Mouse (Mus musculus) neural tube, embryonic 15.5 days (tissue): ENCODE results near the gene C2cd2. TPM values are rescaled to one million over a fixed set of nuclear protein-coding genes. Genes with fewer than 3 reads are reported as not detected.
"Not testable (repeated sequence)": the region's sequence is repeated elsewhere in the genome, so short reads cannot be mapped to it uniquely, and the experiment has no call there.

Experiments used
- ATAC-seq: fragments of 200-750 bp; cut with Nextera tagmentation; 2 replicates; pipeline ENCODE4 v1.8.0; 2017; ENCODE audit warnings: mild to moderate bottlenecking, moderate TSS enrichment, moderate library complexity; ENCODE audit not compliant: low FRiP score
- H3K27ac ChIP-seq: fragments of 300-500 bp; sonication (generic); replicated peaks from 2 replicates; pipeline ENCODE4 v1.5.1; 2015; ENCODE audit warnings: mild to moderate bottlenecking, inconsistent platforms
- H3K27me3 ChIP-seq: fragments of 300-500 bp; sonication (generic); replicated peaks from 2 replicates; pipeline ENCODE4 v1.6.1; 2015; ENCODE audit warnings: inconsistent platforms
- H3K36me3 ChIP-seq: fragments of 300-500 bp; sonication (generic); 2 replicates; pipeline ENCODE4 v1.6.1; 2015; ENCODE audit warnings: inconsistent platforms
- H3K4me1 ChIP-seq: fragments of 300-500 bp; sonication (generic); 2 replicates; pipeline ENCODE4 v1.6.1; 2015; ENCODE audit warnings: inconsistent platforms
- H3K4me2 ChIP-seq: fragments of 300-500 bp; sonication (generic); 2 replicates; pipeline ENCODE4 v1.6.1; 2015; ENCODE audit warnings: inconsistent platforms, mild to moderate bottlenecking, moderate library complexity
- H3K4me3 ChIP-seq: fragments of 300-500 bp; sonication (generic); replicated peaks from 2 replicates; pipeline ENCODE4 v1.5.1; 2015; ENCODE audit warnings: mild to moderate bottlenecking, inconsistent platforms
- H3K9ac ChIP-seq: fragments of 300-500 bp; sonication (generic); replicated peaks from 2 replicates; pipeline ENCODE4 v1.6.1; 2015; ENCODE audit warnings: mild to moderate bottlenecking, inconsistent platforms
- H3K9me3 ChIP-seq: fragments of 300-500 bp; sonication (generic); replicated peaks from 2 replicates; pipeline ENCODE4 v1.6.1; 2016; ENCODE audit warnings: inconsistent platforms
- WGBS: fragments of 180-500 bp; shearing (Covaris S2); methylation state at CpG from one replicate; pipeline ENCODE4 v1.1.7; 2015; ENCODE audit warnings: mixed read lengths; 5-methylcytosine and 5-hydroxymethylcytosine counted together
- polyA plus RNA-seq: library from polyadenylated mRNA; unstranded; fragments of >200 nt; fragmentation: Nextera tagmentation; extraction: Ambion mirVana; gene quantifications from 2 replicates; pipeline ENCODE4 v1.2.1, GENCODE M21; 2015

C2cd2 gene
- polyA plus RNA-seq: 18.4 and 20.6 TPM in 2 replicates

DNA sequence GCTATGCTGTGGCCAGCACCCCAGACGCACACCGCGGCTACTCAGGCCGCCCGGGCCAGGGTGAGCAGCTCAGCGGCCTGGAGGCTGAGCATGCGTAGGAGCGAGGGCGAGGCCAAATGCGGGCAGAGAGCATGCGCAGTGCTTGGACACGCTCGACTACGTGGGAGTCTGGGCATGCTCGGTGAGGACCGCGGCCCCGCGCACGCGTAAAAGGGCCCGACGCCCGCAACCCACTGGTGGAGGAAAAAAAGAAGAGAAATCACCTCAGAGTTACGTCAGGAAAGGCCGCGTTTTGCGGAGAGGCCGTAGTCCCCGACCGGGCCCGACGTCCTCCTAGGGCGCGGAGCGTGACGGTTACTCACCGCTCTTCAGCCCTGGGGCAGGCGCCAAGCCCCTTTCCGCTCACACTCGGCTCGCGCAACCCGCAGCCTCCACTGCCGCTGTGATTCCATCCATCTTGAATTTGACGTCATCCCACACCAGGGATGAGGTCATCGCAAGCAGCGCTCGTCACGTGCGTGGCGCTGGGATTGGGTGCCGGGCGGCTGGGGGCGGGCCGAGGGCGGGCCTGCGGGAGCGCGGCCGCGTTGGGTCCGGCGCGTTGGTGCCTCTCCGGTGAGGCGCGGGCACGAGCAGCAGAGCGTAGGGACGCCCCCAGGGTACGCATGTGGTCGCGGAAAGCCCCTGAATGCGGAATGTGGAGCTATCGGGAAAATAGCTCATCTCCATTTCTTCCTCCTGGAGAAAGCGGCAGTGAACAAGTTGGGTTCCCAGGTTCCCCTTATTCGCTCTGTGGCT lies at the start of gene C2cd2, which contains the start of gene Zbtb21:
Gene C2cd2, minus strand, starts transcription at position 448 of the 798 bp plus-strand sequence.
Gene Zbtb21, minus strand, starts transcription at position 472 of the 798 bp plus-strand sequence.
- Histone ChIP-seq H3K9me3 (no peaks in the 10 kb centered on the region), H3K4me2 (peak within 1 kb of the TSS; percentile 89), H3K9ac (peak within 1 kb of the TSS; percentile 94), H3K4me1 (peaks cover 20% of the 10 kb centered on the region), H3K36me3 (no peaks in the 10 kb centered on the region), H3K27ac (peak within 1 kb of the TSS; percentile 99), H3K4me3 (peak within 1 kb of the TSS; percentile 76), H3K27me3 (no peaks in the 10 kb centered on the region)
- ATAC-seq: peak; percentile 99
- under 1% methylated on average over 78 of the region's 78 CpGs for WGBS

DNA sequence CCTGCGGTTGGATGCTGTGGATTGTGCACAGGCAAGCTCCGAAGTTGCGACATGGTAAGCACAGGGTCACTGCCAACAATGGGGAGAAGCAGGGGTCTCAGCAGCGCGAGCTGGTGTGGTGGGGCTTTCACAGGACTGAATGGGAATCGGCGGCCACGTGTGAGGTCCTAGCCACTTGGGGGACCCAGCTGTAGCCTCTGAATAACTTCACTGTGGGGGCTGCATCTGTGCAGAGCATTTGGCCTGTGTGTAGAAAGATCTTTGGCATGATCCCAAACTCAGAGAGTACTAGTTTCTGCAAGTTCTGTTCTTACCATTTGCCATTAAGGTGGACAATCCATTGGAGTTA lies 35.0 kb upstream of the C2cd2 start:
- Histone ChIP-seq H3K9ac (peak overlapping the region; percentile 43), H3K27ac (peak overlapping the region; percentile 76; the same call in 1 of the 2 replicates), H3K4me2 (peak overlapping the region; percentile 86), H3K4me3 (peak overlapping the region; percentile 58), H3K4me1 (peaks cover 18% of the 10 kb centered on the region)
- peak; percentile 83 for ATAC-seq
- not testable (repeated sequence) for H3K27me3 ChIP-seq, H3K9me3 ChIP-seq, H3K36me3 ChIP-seq
- WGBS: 0% methylated on average over 8 of the region's 8 CpGs

DNA sequence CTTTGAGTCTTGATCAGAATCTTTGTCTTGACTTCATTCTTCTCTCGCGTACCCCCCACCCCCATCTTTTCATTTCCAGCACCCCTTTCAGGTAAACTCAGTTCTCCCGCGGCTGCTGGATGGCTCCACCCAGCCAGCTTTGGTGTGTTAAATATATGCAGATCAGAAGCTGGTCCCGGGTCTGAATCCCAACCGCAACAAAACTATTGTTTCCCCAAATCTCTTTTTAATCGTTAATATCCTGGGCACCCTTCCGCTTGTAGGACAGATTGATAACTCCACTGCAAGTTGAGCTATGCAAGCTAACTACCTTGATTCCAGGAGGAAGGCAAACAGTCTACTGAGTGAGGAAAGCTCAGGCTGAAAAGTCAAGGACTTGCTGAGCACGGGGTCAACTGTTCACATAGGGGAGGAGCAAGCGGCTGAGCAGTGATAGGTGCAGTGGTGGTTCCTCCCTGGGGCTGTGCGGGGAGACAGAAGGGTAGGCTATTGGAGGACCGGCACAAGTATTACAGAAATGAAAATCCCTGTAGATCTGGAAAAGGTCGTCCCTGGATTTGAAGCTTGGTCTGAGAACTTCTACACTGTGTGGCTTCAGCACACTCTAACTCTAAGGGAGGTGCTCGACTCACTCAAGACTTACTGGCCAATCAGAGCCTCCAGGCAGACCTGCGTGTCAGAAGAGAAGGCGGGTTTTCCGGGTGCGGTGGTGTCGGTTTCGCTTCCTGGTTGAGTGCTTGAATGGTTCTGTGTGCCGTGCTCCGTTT lies 34.4 kb upstream of the C2cd2 start, which contains the start of gene B230307C23Rik:
Gene B230307C23Rik, plus strand, starts transcription at position 700 of the 767 bp plus-strand sequence.
- peak; percentile 97 for ATAC-seq
- H3K27ac ChIP-seq: peak within 1 kb of the TSS; percentile 76
- peak within 1 kb of the TSS; percentile 58 for H3K4me3 ChIP-seq
- H3K4me1 ChIP-seq: peaks cover 18% of the 10 kb centered on the region
- H3K4me2 ChIP-seq: peak within 1 kb of the TSS; percentile 86
- peaks cover 3% of the 10 kb centered on the region; the same call in 1 of the 2 replicates for H3K36me3 ChIP-seq
- H3K9me3 ChIP-seq: no peaks in the 10 kb centered on the region
- H3K9ac ChIP-seq: peak within 1 kb of the TSS; percentile 43
- no peaks in the 10 kb centered on the region for H3K27me3 ChIP-seq
- WGBS: 3% methylated on average over 22 of the region's 22 CpGs

DNA sequence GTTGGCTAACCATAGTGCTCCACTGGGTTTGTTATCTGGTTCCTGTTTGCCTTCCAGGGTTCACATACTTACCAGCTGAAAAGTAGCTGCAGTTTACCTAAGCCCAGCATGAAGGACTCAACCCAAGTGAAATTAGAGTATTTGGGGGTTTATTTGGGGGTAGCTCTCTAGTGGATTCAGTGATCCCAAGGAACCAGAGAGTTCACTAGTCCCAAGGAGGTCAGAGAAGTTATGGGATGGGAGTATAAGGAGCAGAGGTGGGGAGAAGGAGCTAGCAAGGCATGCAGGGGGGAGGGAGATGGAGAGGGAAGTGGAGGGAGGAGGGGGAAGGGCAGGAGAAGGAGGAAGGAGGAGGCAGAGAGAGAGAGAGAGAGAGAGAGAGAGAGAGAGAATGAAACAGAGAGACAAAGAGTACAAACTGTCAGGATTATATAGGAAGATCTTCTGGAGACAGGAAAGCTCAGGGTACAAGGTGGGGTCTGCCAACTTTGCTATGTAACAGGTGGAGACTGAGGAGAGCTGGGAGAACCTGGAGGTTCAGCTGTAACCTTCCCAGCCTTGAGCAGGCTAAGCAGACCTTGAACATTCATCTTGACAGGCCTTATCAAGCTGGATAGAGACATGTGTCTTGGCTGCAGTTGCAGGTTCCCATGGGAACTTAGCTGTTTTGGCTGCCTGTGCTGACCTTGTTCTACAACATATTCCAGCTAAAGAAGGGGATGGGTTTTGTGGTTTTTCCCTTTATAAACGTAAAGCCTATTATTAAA lies 33.6 kb upstream of the C2cd2 start:
- WGBS: 23% methylated on average over 1 of the region's 1 CpGs
- H3K9me3 ChIP-seq: no peaks in the 10 kb centered on the region
- 0 out of 2 replicates have a peak overlapping the region, but pooled peaks have one; percentile 43 for H3K9ac ChIP-seq
- no peaks in the 10 kb centered on the region for H3K27me3 ChIP-seq
- peaks cover 18% of the 10 kb centered on the region for H3K4me1 ChIP-seq
- H3K4me2 ChIP-seq: peak overlapping the region; percentile 86
- peak overlapping the region; percentile 58 for H3K4me3 ChIP-seq
- ATAC-seq: no peak
- H3K36me3 ChIP-seq: peaks cover 3% of the 10 kb centered on the region; the same call in 1 of the 2 replicates
- 0 out of 2 replicates have a peak overlapping the region, but pooled peaks have one; percentile 76 for H3K27ac ChIP-seq

DNA sequence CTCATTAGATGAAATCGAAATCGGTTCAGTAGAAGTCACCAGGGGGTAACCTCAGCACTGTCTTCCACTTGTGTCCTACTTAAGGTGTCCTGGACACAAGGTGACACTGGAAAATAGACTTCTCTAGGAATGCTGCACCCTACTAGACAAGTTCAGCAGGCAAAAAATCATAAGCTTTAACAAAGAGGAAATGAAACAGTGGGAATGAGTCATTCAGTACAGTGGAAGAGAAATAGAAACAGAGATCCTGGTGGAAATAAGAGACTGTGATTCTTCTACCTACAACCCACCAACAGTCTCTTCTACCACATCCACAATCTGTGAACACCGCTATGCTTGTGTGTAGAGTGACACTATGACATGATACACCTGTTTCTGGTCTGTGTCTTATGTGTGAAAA lies 30.1 kb upstream of the C2cd2 start:
- 85% methylated on average over 3 of the region's 3 CpGs for WGBS
- not testable (repeated sequence) for H3K9me3 ChIP-seq, H3K4me1 ChIP-seq, H3K27ac ChIP-seq, H3K9ac ChIP-seq, H3K27me3 ChIP-seq, ATAC-seq, H3K4me3 ChIP-seq, H3K4me2 ChIP-seq, H3K36me3 ChIP-seq

DNA sequence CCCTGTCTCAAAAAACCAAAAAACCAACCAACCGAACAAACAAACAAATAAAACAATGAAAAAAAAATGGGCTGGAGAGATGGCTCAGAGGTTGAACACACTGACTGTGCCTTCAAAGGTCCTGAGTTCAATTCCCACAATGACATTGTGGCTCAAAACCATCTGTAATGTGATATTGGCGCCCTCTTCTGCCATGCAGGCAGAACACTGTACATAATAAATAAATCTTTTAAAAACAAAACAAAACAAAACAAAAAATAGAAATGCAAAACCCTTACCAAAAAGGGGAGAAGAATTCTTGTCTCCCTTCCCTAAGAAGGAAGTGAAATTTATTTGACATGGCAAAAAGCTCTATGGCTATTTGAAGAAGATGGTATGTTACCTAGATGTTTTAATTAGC lies 29.1 kb upstream of the C2cd2 start:
- Histone ChIP-seq H3K4me1 (peaks cover 6% of the 10 kb centered on the region), H3K9me3 (no peaks in the 10 kb centered on the region), H3K36me3 (no peaks in the 10 kb centered on the region), H3K27me3 (no peaks in the 10 kb centered on the region), H3K4me3 (no peak overlapping the region), H3K27ac (no peak overlapping the region), H3K9ac (no peak overlapping the region), H3K4me2 (no peak overlapping the region)
- ATAC-seq: no peak
- WGBS: 82% methylated on average over 2 of the region's 2 CpGs

DNA sequence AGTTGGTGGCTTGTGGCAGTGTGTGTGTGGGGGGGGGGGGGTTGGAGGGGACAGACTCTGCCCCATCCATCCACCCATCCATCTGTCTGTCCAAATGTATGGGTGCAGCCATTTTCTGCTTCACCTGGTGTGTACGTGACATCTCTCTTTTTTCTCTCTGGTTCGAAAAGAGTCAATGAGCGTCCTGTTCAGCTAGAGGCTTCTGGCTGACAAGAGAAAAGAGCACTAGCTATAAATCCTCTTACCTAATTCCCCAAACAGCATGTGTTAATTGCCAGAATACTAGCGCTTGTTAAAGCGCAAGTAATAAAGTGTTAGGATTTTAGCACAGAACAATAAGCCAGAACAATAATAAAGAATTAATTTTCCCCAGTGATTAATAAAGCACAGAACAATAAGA lies 22.2 kb upstream of the C2cd2 start:
- H3K36me3 ChIP-seq: no peaks in the 10 kb centered on the region
- H3K4me2 ChIP-seq: no peak overlapping the region
- H3K27me3 ChIP-seq: 0 out of 2 replicates have a peak, but pooled peaks cover 2% of the 10 kb centered on the region
- no peaks in the 10 kb centered on the region for H3K9me3 ChIP-seq
- H3K4me3 ChIP-seq: no peak overlapping the region
- peak; percentile 50; the same call in 1 of the 2 replicates for ATAC-seq
- WGBS: 11% methylated on average over 5 of the region's 5 CpGs
- no peak overlapping the region for H3K9ac ChIP-seq
- no peak overlapping the region for H3K27ac ChIP-seq
- H3K4me1 ChIP-seq: peaks cover 6% of the 10 kb centered on the region

DNA sequence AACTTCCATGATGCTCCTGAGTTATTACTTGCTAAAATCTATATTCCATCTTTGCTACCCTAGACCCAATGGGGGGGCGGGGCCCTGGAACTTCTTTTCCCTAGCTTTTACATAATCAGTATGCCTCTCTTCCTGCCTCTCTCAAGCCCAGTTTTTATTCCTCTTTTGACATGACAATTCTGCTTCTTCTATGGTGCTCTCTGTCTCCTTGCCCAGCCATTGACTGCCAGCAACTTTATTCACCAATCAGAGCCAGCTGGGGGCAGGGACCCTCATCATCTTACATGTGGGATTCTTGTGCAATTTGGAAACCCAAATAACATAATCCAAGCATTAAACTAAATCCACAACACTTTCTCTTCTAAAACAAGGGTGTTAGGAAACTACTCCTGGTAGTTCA lies 19.0 kb upstream of the C2cd2 start:
- 94% methylated on average over 1 of the region's 1 CpGs for WGBS
- H3K4me2 ChIP-seq: no peak overlapping the region
- no peak overlapping the region for H3K9ac ChIP-seq
- no peak for ATAC-seq
- no peak overlapping the region for H3K4me3 ChIP-seq
- peaks cover 6% of the 10 kb centered on the region for H3K4me1 ChIP-seq
- no peak overlapping the region for H3K27ac ChIP-seq
- no peaks in the 10 kb centered on the region for H3K9me3 ChIP-seq
- 0 out of 2 replicates have a peak, but pooled peaks cover 2% of the 10 kb centered on the region for H3K27me3 ChIP-seq
- no peaks in the 10 kb centered on the region for H3K36me3 ChIP-seq

DNA sequence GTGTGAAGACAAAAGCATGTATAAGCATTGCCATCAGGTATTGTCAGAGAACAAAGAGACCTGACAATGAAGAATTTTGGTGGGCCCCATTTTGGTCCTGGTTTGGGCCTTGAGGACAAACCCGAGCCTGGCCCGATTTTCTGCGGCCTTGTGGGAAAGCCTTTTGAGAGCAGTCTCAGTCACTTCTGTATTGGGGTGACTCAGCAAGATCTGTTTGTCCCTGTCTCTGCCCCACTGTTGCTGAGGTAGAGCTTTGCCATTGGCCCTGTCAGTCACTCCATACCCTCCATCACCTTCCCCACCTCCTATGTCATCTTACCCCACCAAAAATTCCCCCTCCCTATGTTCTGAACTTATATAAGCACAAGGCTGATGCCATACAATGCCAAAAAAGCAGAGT lies 15.3 kb upstream of the C2cd2 start:
- no peaks in the 10 kb centered on the region for H3K36me3 ChIP-seq
- H3K4me1 ChIP-seq: no peaks in the 10 kb centered on the region
- H3K4me2 ChIP-seq: no peak overlapping the region
- no peak overlapping the region for H3K9ac ChIP-seq
- 96% methylated on average over 3 of the region's 3 CpGs for WGBS
- H3K27me3 ChIP-seq: 0 out of 2 replicates have a peak, but pooled peaks cover 2% of the 10 kb centered on the region
- H3K27ac ChIP-seq: no peak overlapping the region
- no peak for ATAC-seq
- no peak overlapping the region for H3K4me3 ChIP-seq
- H3K9me3 ChIP-seq: no peaks in the 10 kb centered on the region

DNA sequence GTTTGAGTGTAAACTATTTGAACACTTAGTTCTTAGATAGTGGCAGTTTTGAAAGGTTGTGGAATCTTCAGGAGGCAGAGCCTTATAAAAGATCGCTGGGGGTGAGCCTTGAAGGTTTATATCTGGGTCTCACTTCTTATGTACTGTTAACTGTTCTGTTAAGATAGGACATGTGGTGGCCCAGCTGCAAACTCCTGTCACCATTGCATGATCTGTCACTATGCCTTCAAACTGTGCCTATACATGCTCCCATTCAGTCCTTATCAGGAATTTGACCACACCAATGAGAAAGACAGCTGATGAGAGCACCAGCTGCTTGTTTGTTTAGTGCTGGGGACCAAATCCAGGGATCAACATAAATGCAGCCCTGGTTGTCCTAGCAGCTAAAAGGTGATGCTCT lies 14.9 kb upstream of the C2cd2 start:
- H3K4me3 ChIP-seq: no peak overlapping the region
- no peak overlapping the region for H3K4me2 ChIP-seq
- no peaks in the 10 kb centered on the region for H3K4me1 ChIP-seq
- whole genome bisulfite sequencing: 71% methylated on average over 1 of the region's 1 CpGs
- no peak overlapping the region for H3K9ac ChIP-seq
- H3K9me3 ChIP-seq: no peaks in the 10 kb centered on the region
- H3K27me3 ChIP-seq: no peaks in the 10 kb centered on the region
- H3K27ac ChIP-seq: no peak overlapping the region
- no peak for ATAC-seq
- no peaks in the 10 kb centered on the region for H3K36me3 ChIP-seq

DNA sequence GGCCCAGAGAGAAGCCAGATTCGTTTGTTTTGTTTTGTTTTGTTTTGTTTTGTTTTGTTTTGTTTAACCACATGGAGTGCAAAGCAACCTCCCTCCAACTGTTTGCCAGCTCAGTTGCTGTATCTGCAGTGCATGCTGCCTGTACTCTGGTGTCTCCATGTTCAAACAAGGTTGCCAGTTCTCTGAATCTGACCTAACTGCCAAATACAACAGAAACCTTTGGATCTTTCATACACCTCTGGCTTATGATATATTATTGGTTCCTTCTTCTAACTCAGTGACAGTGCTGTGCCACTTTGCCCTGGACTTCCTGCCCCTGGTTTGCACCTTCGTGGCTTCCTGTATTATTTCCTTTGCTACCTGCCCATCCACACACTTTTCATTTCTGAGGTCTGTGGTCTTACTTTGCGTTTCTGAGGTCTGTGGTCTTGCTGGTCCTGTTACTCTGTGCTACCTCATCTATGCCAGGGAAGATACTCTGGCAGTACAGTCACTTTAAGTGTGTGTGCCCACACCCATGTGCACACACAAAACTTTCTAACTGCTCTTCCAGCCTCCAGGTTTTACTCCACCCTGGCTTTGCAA lies 1.6 kb upstream of the C2cd2 start:
- WGBS: 93% methylated on average over 3 of the region's 3 CpGs

More for the DNA sequence above, 1.6 kb upstream of the C2cd2 start:
- no peak overlapping the region for H3K27ac ChIP-seq
- H3K27me3 ChIP-seq: no peaks in the 10 kb centered on the region
- no peak overlapping the region for H3K4me3 ChIP-seq
- no peak for ATAC-seq
- peaks cover 20% of the 10 kb centered on the region for H3K4me1 ChIP-seq
- no peaks in the 10 kb centered on the region for H3K9me3 ChIP-seq
- H3K36me3 ChIP-seq: no peaks in the 10 kb centered on the region
- H3K9ac ChIP-seq: no peak overlapping the region
- H3K4me2 ChIP-seq: no peak overlapping the region
